Mouse (Mus musculus) embryonic facial prominence, embryonic 11.5 days (tissue): Measurements from ENCODE around the gene Map7d1. TPM values are rescaled to one million over a fixed set of nuclear protein-coding genes. Genes with fewer than 3 reads are reported as not detected.
A peak's percentile ranks its signal among the peaks of the same experiment; 100 is the strongest.

ENCODE experiments used
- ATAC-seq: fragments of 200-750 bp; cut with Nextera tagmentation; replicated peaks from 2 replicates; pipeline ENCODE4 v1.8.0; 2017; ENCODE audit warnings: low read depth; ENCODE audit not compliant: insufficient number of reproducible peaks, low FRiP score, low TSS enrichment
- DNase-seq: peaks from one replicate; pipeline ENCODE4 v3.0.0-alpha.2; 2015; ENCODE audit warnings: low spot score
- H3K27ac ChIP-seq: fragments of 300-500 bp; sonication (generic); replicated peaks from 2 replicates; pipeline ENCODE4 v1.5.1; 2014; ENCODE audit warnings: mild to moderate bottlenecking, low read depth, low read length, control low read depth
- H3K27me3 ChIP-seq: fragments of 300-500 bp; sonication (generic); 2 replicates; pipeline ENCODE4 v1.6.1; 2014; ENCODE audit warnings: mild to moderate bottlenecking, low read length, moderate library complexity, mixed read lengths; ENCODE audit not compliant: control insufficient read depth, insufficient read depth
- H3K36me3 ChIP-seq: fragments of 300-500 bp; sonication (generic); replicated peaks from 2 replicates; pipeline ENCODE4 v1.6.1; 2014; ENCODE audit warnings: low read depth, mild to moderate bottlenecking, low read length, moderate library complexity, mixed read lengths; ENCODE audit not compliant: control insufficient read depth, insufficient read depth
- H3K4me1 ChIP-seq: fragments of 300-500 bp; sonication (generic); 2 replicates; pipeline ENCODE4 v1.6.1; 2014; ENCODE audit warnings: low read length, mixed read lengths; ENCODE audit not compliant: control insufficient read depth, insufficient read depth
- H3K4me2 ChIP-seq: fragments of 300-500 bp; sonication (generic); 2 replicates; pipeline ENCODE4 v1.6.1; 2014; ENCODE audit warnings: low read depth, mild to moderate bottlenecking, control low read depth, low read length, moderate library complexity
- H3K4me3 ChIP-seq: fragments of 300-500 bp; sonication (generic); 2 replicates; pipeline ENCODE4 v1.5.1; 2014; ENCODE audit warnings: low read depth, low read length, control low read depth
- H3K9ac ChIP-seq: fragments of 300-500 bp; sonication (generic); replicated peaks from 2 replicates; pipeline ENCODE4 v1.6.1; 2014; ENCODE audit warnings: mild to moderate bottlenecking, control low read depth, low read length
- H3K9me3 ChIP-seq: fragments of 300-500 bp; sonication (generic); replicated peaks from 2 replicates; pipeline ENCODE4 v1.6.1; 2016; ENCODE audit warnings: mild to moderate bottlenecking, low read length, inconsistent platforms, mixed read lengths; ENCODE audit not compliant: control insufficient read depth
- WGBS: fragments of 180-500 bp; shearing (Covaris S2); extraction: QIAGEN DNeasy Blood & Tissue Kit; methylation state at CpG from one replicate; pipeline ENCODE4 v1.1.7; 2014; 5-methylcytosine and 5-hydroxymethylcytosine counted together
- polyA plus RNA-seq: library from polyadenylated mRNA; unstranded; fragments of >200 nt; fragmentation: Nextera tagmentation; extraction: Ambion mirVana; gene quantifications from 2 replicates; pipeline ENCODE4 v1.2.1, GENCODE M21; 2014

Gene Map7d1
- polyA plus RNA-seq, 1 experiment from 2014 or later = 47.0 TPM

- no peaks in the 10 kb centered on the region for H3K36me3 ChIP-seq
- no peak for ATAC-seq
- H3K4me2 ChIP-seq = peak overlapping the region; percentile 52
- peak overlapping the region; percentile 62 for H3K9ac ChIP-seq
- 69% methylated on average over 10 of the region's 10 CpGs for WGBS
- no peak for DNase-seq
- H3K27me3 ChIP-seq = no peaks in the 10 kb centered on the region
- H3K27ac ChIP-seq = peak overlapping the region; percentile 78
- H3K4me3 ChIP-seq = peak overlapping the region; percentile 75
- no peaks in the 10 kb centered on the region for H3K9me3 ChIP-seq
- H3K4me1 ChIP-seq = no peaks in the 10 kb centered on the region
These were observed 52.7 kb downstream of the Map7d1 start for GRCm38 (mm10) chr4:126203336-126203895.

GRCm38 (mm10) chr4:126202303-126203181 is 53.6 kb downstream of the Map7d1 start, which contains the start of gene Thrap3:
TSS of gene Thrap3 (minus strand) at chr4:126202760.
- H3K4me2 ChIP-seq = peak within 1 kb of the TSS; percentile 55
- H3K9me3 ChIP-seq = no peaks in the 10 kb centered on the region
- H3K9ac ChIP-seq = peak within 1 kb of the TSS; percentile 90
- DNase-seq (peak; percentile 99), ATAC-seq (peak; percentile 98)
- peak within 1 kb of the TSS; percentile 93 for H3K27ac ChIP-seq
- WGBS = under 1% methylated on average over 72 of the region's 75 CpGs
- H3K4me3 ChIP-seq = peak within 1 kb of the TSS; percentile 75
- H3K36me3 ChIP-seq = no peaks in the 10 kb centered on the region
- no peaks in the 10 kb centered on the region for H3K4me1 ChIP-seq
- no peaks in the 10 kb centered on the region for H3K27me3 ChIP-seq

GRCm38 (mm10) chr4:126201514-126202302 is 54.4 kb downstream of the Map7d1 start:
- ATAC-seq (no peak), DNase-seq (peak; percentile 63)
- 1% methylated on average over 28 of the region's 28 CpGs for WGBS
- Histone ChIP-seq H3K36me3 (no peaks in the 10 kb centered on the region), H3K4me3 (peak overlapping the region; percentile 75), H3K9me3 (no peaks in the 10 kb centered on the region), H3K9ac (peak overlapping the region; percentile 90), H3K27ac (peak overlapping the region; percentile 93), H3K27me3 (no peaks in the 10 kb centered on the region), H3K4me1 (no peaks in the 10 kb centered on the region), H3K4me2 (peak overlapping the region; percentile 55)

- ATAC-seq (no peak), DNase-seq (no peak)
- Histone ChIP-seq H3K36me3 (no peaks in the 10 kb centered on the region), H3K27ac (no peak overlapping the region), H3K4me2 (peak overlapping the region; percentile 55), H3K9ac (peak overlapping the region; percentile 25), H3K27me3 (no peaks in the 10 kb centered on the region), H3K4me1 (no peaks in the 10 kb centered on the region), H3K9me3 (no peaks in the 10 kb centered on the region), H3K4me3 (peak overlapping the region; percentile 75)
- WGBS = 67% methylated on average over 2 of the region's 2 CpGs
These were observed 55.5 kb downstream of the Map7d1 start for GRCm38 (mm10) chr4:126200656-126201055.

- no peak overlapping the region for H3K4me3 ChIP-seq
- no peaks in the 10 kb centered on the region for H3K4me1 ChIP-seq
- H3K27ac ChIP-seq = no peak overlapping the region
- no peaks in the 10 kb centered on the region for H3K27me3 ChIP-seq
- no peak overlapping the region for H3K9ac ChIP-seq
- no peak for ATAC-seq
- no peak overlapping the region for H3K4me2 ChIP-seq
- DNase-seq = no peak
- 73% methylated on average over 1 of the region's 1 CpGs for WGBS
- H3K36me3 ChIP-seq = no peaks in the 10 kb centered on the region
- no peaks in the 10 kb centered on the region for H3K9me3 ChIP-seq
These were observed 56.1 kb downstream of the Map7d1 start for GRCm38 (mm10) chr4:126200036-126200435.

- ATAC-seq = no peak
- Histone ChIP-seq H3K27me3 (no peaks in the 10 kb centered on the region), H3K4me1 (no peaks in the 10 kb centered on the region), H3K9me3 (no peaks in the 10 kb centered on the region), H3K9ac (no peak overlapping the region), H3K36me3 (no peaks in the 10 kb centered on the region), H3K4me3 (0 out of 2 replicates have a peak overlapping the region, but pooled peaks have one; percentile 5), H3K27ac (no peak overlapping the region), H3K4me2 (no peak overlapping the region)
- WGBS = 87% methylated on average over 6 of the region's 6 CpGs
- no peak for DNase-seq
These were observed 56.6 kb downstream of the Map7d1 start for GRCm38 (mm10) chr4:126199556-126199955.

- Histone ChIP-seq H3K4me3 (no peak overlapping the region), H3K4me2 (no peak overlapping the region), H3K4me1 (no peaks in the 10 kb centered on the region), H3K9me3 (no peaks in the 10 kb centered on the region), H3K36me3 (no peaks in the 10 kb centered on the region; the same call in 1 of the 2 replicates), H3K27ac (no peak overlapping the region), H3K27me3 (no peaks in the 10 kb centered on the region), H3K9ac (no peak overlapping the region)
- 90% methylated on average over 3 of the region's 3 CpGs for WGBS
- no peak for ATAC-seq
- DNase-seq = no peak
These were observed 58.7 kb downstream of the Map7d1 start for GRCm38 (mm10) chr4:126197485-126197884.
